Mouse (Mus musculus) erythroblast, adult 5-6 weeks (primary cell): ENCODE data around the gene Rasgef1b. TPM values are rescaled to one million over a fixed set of nuclear protein-coding genes. Genes with fewer than 3 reads are reported as not detected.

ENCODE experiments used
- ATAC-seq: replicated peaks from 2 replicates; pipeline ENCODE4 v1.8.0; 2016; ENCODE audit warnings: moderate number of reproducible peaks, mild to moderate bottlenecking, moderate TSS enrichment, inconsistent platforms; ENCODE audit not compliant: poor library complexity, low FRiP score, severe bottlenecking
- total RNA-seq, 2 experiments: library from RNA; stranded (forward) in 1 of 2; stranded (reverse) in 1 of 2; fragments of 150-400 nt in 1 of 2; fragments of 200-764, 138-1000 nt in 1 of 2; gene quantifications; 2 replicates each; pipeline versions ENCODE4 v1.2.3 to v1.2.4; 2015 to 2017; ENCODE audit warnings: low replicate concordance in 2 of 2

Rasgef1b gene
- total RNA-seq, 2 experiments from 2014 or later, result 1.3 TPM; not detected in 1

GRCm38 (mm10) chr5:99348257-99348849, 380.5 kb downstream of the Rasgef1b start:
- no peak for ATAC-seq

GRCm38 (mm10) chr5:99342527-99342926, 386.3 kb downstream of the Rasgef1b start:
- ATAC-seq, result no peak

GRCm38 (mm10) chr5:99340311-99340989, 388.4 kb downstream of the Rasgef1b start:
- no peak for ATAC-seq

GRCm38 (mm10) chr5:99339790-99340189, 389.1 kb downstream of the Rasgef1b start:
- no peak for ATAC-seq

GRCm38 (mm10) chr5:99338826-99339225, 390.0 kb downstream of the Rasgef1b start:
- ATAC-seq, result no peak

- ATAC-seq, result no peak
These were observed 392.4 kb downstream of the Rasgef1b start for GRCm38 (mm10) chr5:99336427-99336826.

GRCm38 (mm10) chr5:99334017-99334416, 394.8 kb downstream of the Rasgef1b start:
- ATAC-seq, result no peak

- ATAC-seq, result no peak
These were observed 396.8 kb downstream of the Rasgef1b start for GRCm38 (mm10) chr5:99332021-99332420.

GRCm38 (mm10) chr5:99329065-99329464, 399.8 kb downstream of the Rasgef1b start:
- no peak for ATAC-seq

GRCm38 (mm10) chr5:99327019-99327418, 401.8 kb downstream of the Rasgef1b start:
- no peak for ATAC-seq

GRCm38 (mm10) chr5:99325301-99325700, 403.6 kb downstream of the Rasgef1b start:
- ATAC-seq, result no peak

GRCm38 (mm10) chr5:99320783-99321182, 408.1 kb downstream of the Rasgef1b start:
- ATAC-seq, result no peak

- no peak for ATAC-seq
These were observed 430.9 kb downstream of the Rasgef1b start for GRCm38 (mm10) chr5:99297939-99298338.

GRCm38 (mm10) chr5:99296348-99296747, 432.5 kb downstream of the Rasgef1b start:
- ATAC-seq, result no peak

- ATAC-seq, result no peak
These were observed 436.5 kb downstream of the Rasgef1b start for GRCm38 (mm10) chr5:99292287-99292851.

- ATAC-seq, result no peak
These were observed 437.6 kb downstream of the Rasgef1b start for GRCm38 (mm10) chr5:99291084-99291830.

- no peak for ATAC-seq
These were observed 440.6 kb downstream of the Rasgef1b start for GRCm38 (mm10) chr5:99288262-99288661.

GRCm38 (mm10) chr5:99287647-99288185, 441.1 kb downstream of the Rasgef1b start:
- no peak for ATAC-seq

- no peak for ATAC-seq
These were observed 442.3 kb downstream of the Rasgef1b start for GRCm38 (mm10) chr5:99286575-99286974.

- no peak for ATAC-seq
These were observed 442.8 kb downstream of the Rasgef1b start for GRCm38 (mm10) chr5:99286024-99286423.
